Mouse (Mus musculus): Measurements from ENCODE around the gene Hbb-y.
"Not testable (repeated sequence)": the region's sequence is repeated elsewhere in the genome, so short reads cannot be mapped to it uniquely, and the experiment has no call there.

Gene Hbb-y

DNA sequence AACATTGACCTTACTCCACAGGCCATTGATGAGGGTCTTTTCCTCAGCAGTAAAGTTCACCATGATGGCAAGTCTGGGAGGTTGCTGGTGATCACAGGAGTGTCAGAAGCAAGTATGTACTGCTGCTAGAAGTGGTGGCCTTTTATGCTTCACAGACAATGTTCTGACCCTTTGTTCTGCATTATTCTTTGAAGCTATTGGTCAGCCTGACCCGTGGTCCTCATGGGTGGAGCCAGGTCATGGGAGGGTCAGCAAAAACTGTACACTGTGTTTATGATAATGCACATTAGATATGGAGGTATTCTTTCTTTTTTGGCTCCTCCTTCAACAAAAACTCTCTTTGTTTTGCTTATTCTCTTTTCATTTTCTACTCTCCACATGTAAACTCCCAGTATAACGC lies at the start of gene Hbb-y:
Gene Hbb-y (minus strand): TSS at position 127 of the 400 bp plus-strand sequence.
- in situ Hi-C loops (cut with MboI; ENCODE audit: low sequenced_read_pairs) = no loop called here

GRCm38 (mm10) chr7:103894385-103894784 lies 41.4 kb upstream of the Hbb-y start, which contains the start of gene Olfr64:
TSS of gene Olfr64 (minus strand) at chr7:103894485.
- in situ Hi-C loops (cut with MboI; ENCODE audit: low sequenced_read_pairs) = no loop called here

GRCm38 (mm10) chr7:103886152-103886551 lies 33.1 kb upstream of the Hbb-y start, which contains the start of gene Olfr66:
TSS of gene Olfr66 (minus strand) at chr7:103886252.
- in situ Hi-C loops (cut with MboI; ENCODE audit: low sequenced_read_pairs) = no loop called here

DNA sequence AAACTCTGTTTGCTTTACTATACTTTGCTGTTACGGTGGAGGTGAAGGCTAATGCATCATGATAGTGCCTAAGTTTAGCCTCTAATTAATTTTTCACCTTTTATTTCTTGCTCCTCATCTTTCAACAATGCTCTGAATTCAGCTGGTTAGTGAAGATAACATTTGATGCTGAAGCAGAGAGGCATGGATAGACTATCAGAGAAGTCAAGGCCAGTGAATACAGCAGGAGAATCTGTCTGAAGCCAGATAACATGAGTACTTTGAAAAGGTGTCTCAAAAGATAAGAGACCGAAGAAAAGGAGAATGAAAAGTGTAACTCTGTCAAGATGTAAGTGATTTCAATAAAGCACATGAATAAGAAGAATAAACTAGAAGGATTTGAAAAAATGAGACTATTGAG lies 24.1 kb upstream of the Hbb-y start:
- in situ Hi-C loops (cut with MboI; ENCODE audit: low sequenced_read_pairs) = no loop called here

DNA sequence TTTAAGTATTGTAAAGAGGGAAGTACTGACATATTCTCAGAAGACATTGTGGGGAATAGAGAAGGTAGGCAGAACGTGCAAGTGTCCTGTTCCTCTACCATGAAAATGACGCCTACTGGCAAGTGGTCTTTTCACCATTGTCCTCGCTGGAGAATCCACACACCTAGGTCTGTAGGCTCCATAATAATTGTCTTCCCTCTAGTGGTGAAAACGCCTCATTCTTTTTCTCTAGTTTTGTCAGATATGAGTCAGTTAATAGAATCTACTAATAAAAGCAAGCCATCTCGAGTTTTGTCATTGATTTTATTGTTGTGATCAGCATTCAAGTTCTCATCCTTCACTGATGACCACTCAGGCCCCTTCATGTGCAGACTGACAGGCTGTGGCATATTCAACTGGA lies 21.4 kb upstream of the Hbb-y start:
- in situ Hi-C loops (cut with MboI; ENCODE audit: low sequenced_read_pairs) = loop anchor here (5.0 kb wide), 1 partner anchor 82 kb away; the partner anchor contains the start of gene Olfr67

GRCm38 (mm10) chr7:103873064-103873463 lies 20.0 kb upstream of the Hbb-y start:
- in situ Hi-C loops (cut with MboI; ENCODE audit: low sequenced_read_pairs) = loop anchor here (5.0 kb wide), 1 partner anchor 81 kb away; the partner anchor contains the start of gene Olfr67

- in situ Hi-C loops (cut with MboI; ENCODE audit: low sequenced_read_pairs) = loop anchor here (5.0 kb wide), 1 partner anchor 78 kb away; the partner anchor contains the start of gene Olfr67
These were observed 17.7 kb upstream of the Hbb-y start for GRCm38 (mm10) chr7:103870667-103871066.

DNA sequence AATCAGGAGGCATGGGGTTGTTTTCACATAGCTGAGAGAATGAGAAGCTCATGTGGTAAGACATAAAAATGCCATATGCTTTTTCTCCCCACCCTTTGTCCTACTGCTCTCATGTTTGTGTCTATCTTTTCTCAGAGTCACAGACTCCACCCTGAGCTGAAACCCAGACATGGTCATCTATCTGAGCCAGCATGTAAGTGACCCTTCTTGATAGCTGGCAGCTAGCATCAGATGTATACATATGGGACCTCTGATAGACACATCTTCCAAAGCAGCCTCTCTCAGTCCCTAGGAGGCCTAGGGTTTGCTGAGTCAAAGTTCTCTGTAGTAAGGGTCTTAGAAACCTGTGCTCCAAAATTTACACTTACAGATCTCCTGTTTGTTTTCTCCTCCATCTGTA lies 12.7 kb upstream of the Hbb-y start:
- in situ Hi-C loops (cut with MboI; ENCODE audit: low sequenced_read_pairs) = no loop called here

GRCm38 (mm10) chr7:103861531-103861930 lies 8.5 kb upstream of the Hbb-y start:
- in situ Hi-C loops (cut with MboI; ENCODE audit: low sequenced_read_pairs) = no loop called here

- in situ Hi-C loops (cut with MboI; ENCODE audit: low sequenced_read_pairs) = no loop called here
These were observed 7.8 kb upstream of the Hbb-y start for GRCm38 (mm10) chr7:103860855-103861254.

DNA sequence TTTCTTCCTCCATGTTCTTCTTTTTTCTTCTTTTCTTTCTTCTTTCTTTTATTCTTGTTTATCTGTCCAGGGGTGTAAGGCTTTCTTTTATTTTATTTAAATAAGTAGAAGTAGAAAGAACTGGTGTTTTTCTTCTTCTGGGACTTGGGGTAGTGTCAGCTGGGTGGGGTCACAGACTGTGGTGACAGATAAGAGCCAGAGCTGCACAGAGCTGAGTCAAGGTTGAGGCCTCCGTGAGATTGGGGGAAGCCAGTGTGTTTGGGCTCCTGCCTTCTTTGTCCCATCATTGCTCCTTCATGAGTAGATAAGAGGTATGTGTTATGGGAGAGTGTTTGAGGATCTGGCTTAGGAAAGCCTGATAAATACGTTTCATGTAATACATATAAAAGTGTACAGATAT lies 6.1 kb upstream of the Hbb-y start:
- in situ Hi-C loops (cut with MboI; ENCODE audit: low sequenced_read_pairs) = no loop called here

DNA sequence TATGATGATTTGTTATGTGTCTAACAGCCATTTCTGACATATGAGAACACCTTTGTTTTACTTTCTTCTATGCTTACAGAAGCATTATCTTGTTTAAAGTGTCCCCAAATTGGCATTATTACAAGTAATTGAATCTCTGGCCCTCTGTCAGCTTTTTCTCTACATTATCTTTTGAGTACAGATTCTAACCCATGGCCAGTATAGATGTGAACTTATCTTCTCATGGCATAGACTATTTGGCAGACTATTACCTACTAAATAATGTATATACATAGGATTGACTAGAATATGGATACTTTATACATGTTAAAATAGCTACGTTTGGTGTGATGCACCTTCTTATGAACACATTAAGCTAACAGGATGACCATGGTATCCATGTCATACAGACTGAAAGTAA lies 1.7 kb upstream of the Hbb-y start:
- in situ Hi-C loops (cut with MboI; ENCODE audit: low sequenced_read_pairs) = no loop called here

DNA sequence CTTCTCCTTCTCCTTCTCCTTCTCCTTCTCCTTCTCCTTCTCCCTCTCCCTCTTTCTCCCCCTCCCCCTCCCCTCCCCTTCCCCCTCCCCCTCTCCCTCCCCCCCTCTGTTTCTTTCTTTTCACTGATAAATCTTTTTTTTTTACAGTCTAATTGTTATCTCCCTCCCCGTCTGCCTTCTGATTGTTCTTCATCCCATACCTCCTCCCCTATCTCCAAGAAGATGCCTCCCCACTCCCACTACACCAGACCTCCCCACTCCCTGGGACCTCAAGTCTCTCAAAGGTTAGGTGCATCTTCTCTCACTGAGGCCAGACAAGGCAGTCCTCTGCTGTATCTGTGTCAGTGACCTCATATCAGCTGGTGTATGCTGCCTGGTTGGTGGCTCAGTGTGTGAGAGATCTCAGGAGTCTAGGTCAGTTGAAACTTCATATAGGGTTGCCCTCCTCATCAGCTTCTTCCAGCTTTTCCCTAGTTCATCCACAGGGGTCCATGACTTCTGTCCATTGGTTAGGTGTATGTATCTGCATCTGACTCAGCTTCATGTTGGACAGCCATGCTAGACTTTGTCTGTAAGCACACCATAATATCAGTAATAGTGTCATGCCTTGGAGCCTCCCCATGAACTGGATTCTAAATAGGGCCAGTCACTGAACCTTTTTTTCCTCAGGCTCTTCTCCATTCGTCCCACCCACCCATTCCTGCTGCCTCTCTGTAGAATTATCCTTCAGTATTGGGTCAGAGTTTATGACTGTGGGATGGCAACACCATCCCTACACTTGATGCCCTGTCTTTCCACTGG lies 8.3 kb downstream of the Hbb-y start:
- in situ Hi-C loops (cut with MboI; ENCODE audit: low sequenced_read_pairs) = no loop called here

GRCm38 (mm10) chr7:103843034-103843433 lies 10.0 kb downstream of the Hbb-y start, which contains the start of gene Hbb-bh1:
TSS of gene Hbb-bh1 (minus strand) at chr7:103843164.
- in situ Hi-C loops (cut with MboI; ENCODE audit: low sequenced_read_pairs) = no loop called here

GRCm38 (mm10) chr7:103840268-103840667 lies 12.7 kb downstream of the Hbb-y start, which contains the start of gene Hbb-bh2:
TSS of gene Hbb-bh2 (minus strand) at chr7:103840520.
- in situ Hi-C loops (cut with MboI; ENCODE audit: low sequenced_read_pairs) = no loop called here

GRCm38 (mm10) chr7:103827808-103828207 lies 25.2 kb downstream of the Hbb-y start, which contains the start of gene Hbb-bs:
TSS of gene Hbb-bs (minus strand) at chr7:103828096.
- in situ Hi-C loops (cut with MboI; ENCODE audit: low sequenced_read_pairs) = no loop called here

- in situ Hi-C loops (cut with MboI; ENCODE audit: low sequenced_read_pairs) = not testable (repeated sequence)
These were observed 25.9 kb downstream of the Hbb-y start for GRCm38 (mm10) chr7:103827139-103827538.

DNA sequence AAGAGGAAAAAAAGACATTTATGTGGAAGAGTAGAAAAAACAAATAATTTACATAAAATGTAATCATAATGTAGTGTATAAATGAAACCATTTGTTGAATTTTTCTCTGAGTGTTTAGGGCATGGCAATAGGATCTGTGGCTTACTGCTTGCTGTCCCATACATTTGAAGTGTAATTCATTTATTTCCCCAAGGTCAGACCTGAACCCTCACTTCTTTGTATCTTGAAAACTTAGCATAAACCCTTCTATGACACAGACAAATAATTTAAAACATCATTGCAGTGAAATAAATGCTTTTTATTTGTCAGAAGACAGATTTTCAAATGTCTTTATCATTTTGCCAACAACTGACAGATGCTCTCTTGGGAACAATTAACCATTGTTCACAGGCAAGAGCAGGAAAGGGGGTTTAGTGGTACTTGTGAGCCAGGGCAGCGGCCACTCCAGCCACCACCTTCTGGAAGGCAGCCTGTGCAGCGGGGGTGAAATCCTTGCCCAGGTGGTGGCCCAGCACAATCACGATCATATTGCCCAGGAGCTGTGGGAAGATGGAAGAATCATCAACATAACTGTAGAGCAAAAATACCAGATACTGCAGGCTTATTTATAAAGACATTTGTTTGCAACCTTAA lies 26.6 kb downstream of the Hbb-y start:
- in situ Hi-C loops (cut with MboI; ENCODE audit: low sequenced_read_pairs) = no loop called here

GRCm38 (mm10) chr7:103825536-103826254 lies 27.3 kb downstream of the Hbb-y start:
- in situ Hi-C loops (cut with MboI; ENCODE audit: low sequenced_read_pairs) = no loop called here

- in situ Hi-C loops (cut with MboI; ENCODE audit: low sequenced_read_pairs) = no loop called here
These were observed 28.4 kb downstream of the Hbb-y start for GRCm38 (mm10) chr7:103824597-103824996.

- in situ Hi-C loops (cut with MboI; ENCODE audit: low sequenced_read_pairs) = not testable (repeated sequence)
These were observed 37.9 kb downstream of the Hbb-y start for GRCm38 (mm10) chr7:103815085-103815484.

All from CH12F3 (cell line).